Mouse (Mus musculus): ENCODE data around the gene Hapln4. TPM values are rescaled to one million over a fixed set of nuclear protein-coding genes. Genes with fewer than 3 reads are reported as not detected.

The Hapln4 gene
- polyA plus RNA-seq, 1 experiment from 2014 or later, result 0.28 TPM

DNA sequence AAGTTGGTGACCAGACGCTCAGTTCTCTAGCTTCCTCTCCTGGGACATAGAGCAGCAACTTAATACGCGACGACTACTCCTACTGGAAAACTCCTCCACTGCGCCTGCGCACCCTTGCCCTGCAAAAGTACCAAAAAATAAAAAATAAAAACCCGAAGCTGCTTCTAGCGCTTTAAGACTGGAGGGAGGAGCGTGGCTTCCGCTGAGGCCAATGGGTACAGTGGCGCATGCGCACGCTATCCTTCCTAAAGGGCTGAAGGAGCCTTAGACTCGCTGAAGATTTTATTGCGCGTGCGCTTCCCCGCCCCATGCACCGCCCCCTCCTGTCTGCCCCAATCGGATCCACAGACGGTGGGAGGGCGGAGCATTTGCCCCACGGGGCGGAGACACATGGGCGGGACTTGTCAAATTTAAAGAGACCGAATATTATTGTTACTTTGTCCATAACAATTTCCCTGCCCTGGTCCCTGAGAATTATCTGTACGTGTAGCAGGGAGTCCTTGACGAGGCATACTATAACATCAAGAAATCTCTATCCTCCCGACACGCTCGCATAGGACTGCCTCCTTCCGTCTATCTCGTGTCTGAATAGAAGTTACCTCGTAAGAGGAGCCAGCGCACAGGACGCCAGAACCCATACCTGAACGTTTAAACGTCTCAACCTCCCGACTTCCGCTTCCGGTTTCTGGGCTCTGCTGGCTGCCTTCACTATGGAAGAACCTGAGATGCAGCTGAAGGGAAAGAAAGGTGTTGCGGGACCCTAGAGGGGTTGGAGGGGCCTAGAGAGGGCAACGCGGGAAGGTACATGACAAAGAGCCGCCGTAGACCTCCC, 56.0 kb downstream of the Hapln4 start, which contains the start of the genes Rfxank, Borcs8 and Mef2b:
Gene Rfxank, minus strand, starts transcription at position 129 of the 832 bp plus-strand sequence.
Gene Borcs8, plus strand, starts transcription at position 474 of the 832 bp plus-strand sequence.
Gene Mef2b, plus strand, starts transcription at position 686 of the 832 bp plus-strand sequence.
- H3K4me3 ChIP-seq (ENCODE audit: low read depth, low read length), result peak within 1 kb of the TSS; percentile 71
- peak; percentile 100 for DNase-seq (ENCODE audit: low spot score)
- H3K9ac ChIP-seq (ENCODE audit: low read length), result peak within 1 kb of the TSS; percentile 79
- no peaks in the 10 kb centered on the region for H3K9me3 ChIP-seq (replicated peaks; ENCODE audit: control insufficient read depth, low read length)
- no peaks in the 10 kb centered on the region for H3K27me3 ChIP-seq (replicated peaks; ENCODE audit: control insufficient read depth, insufficient read depth, low read length)
- peaks cover 18% of the 10 kb centered on the region for H3K4me1 ChIP-seq (ENCODE audit: control insufficient read depth, insufficient read depth, low read length)
- under 1% methylated on average over 46 of the region's 46 CpGs for WGBS
- peaks cover 46% of the 10 kb centered on the region for H3K36me3 ChIP-seq (ENCODE audit: control insufficient read depth, insufficient read depth, low read length)
- ATAC-seq, result peak; percentile 98
- peak within 1 kb of the TSS; percentile 67 for H3K4me2 ChIP-seq (ENCODE audit: low read length)
- H3K27ac ChIP-seq (ENCODE audit: low read depth, low read length), result peak within 1 kb of the TSS; percentile 80

DNA sequence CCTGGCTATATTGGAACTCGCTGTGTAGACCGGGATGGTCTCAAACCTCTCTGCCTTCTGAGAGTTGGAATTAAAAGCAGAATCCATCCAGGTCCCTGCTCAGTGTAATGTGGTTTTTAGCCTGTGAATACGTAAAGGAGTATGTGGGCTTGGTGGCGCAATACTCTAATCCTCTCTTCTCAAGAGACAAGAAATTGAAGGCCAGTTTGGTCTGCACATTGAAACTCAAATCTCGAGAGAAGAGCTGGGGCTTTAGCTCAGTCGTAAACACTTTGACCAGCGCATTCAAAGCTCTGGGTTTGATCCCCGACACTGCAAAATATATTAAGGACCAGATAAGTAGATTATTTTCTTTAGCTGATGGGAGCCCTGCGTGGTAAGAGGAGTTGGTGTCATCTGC, 56.7 kb downstream of the Hapln4 start:
- Histone ChIP-seq H3K27ac (ENCODE audit: low read depth, low read length) (peak overlapping the region; percentile 80), H3K4me2 (ENCODE audit: low read length) (peak overlapping the region; percentile 67), H3K9ac (ENCODE audit: low read length) (peak overlapping the region; percentile 79), H3K36me3 (ENCODE audit: control insufficient read depth, insufficient read depth, low read length) (peaks cover 46% of the 10 kb centered on the region), H3K4me1 (ENCODE audit: control insufficient read depth, insufficient read depth, low read length) (peaks cover 18% of the 10 kb centered on the region), H3K4me3 (ENCODE audit: low read depth, low read length) (peak overlapping the region; percentile 71), H3K27me3 (replicated peaks; ENCODE audit: control insufficient read depth, insufficient read depth, low read length) (no peaks in the 10 kb centered on the region), H3K9me3 (replicated peaks; ENCODE audit: control insufficient read depth, low read length) (no peaks in the 10 kb centered on the region)
- ATAC-seq (no peak), DNase-seq (ENCODE audit: low spot score) (no peak)
- 12% methylated on average over 9 of the region's 9 CpGs for WGBS

Small RNA genes lying within 50 kb of the gene (microRNA-seq; reads per million reads assigned to microRNA genes)
- 3.6 reads per million, percentile 20 among the genes with 10 or more reads in this experiment for gene Mir7066

Other genes with a start within 250 kb of the Hapln4 start
- gene Cilp2, start 195.8 kb upstream of the Hapln4 start, polyA plus RNA-seq (2014; fragmentation: Nextera tagmentation; extraction: Ambion mirVana), result 2.0 and 2.6 TPM in 2 replicates
- 2.5 and 3.1 TPM in 2 replicates for gene Tssk6, start 181.3 kb upstream of the Hapln4 start, polyA plus RNA-seq (2014; fragmentation: Nextera tagmentation; extraction: Ambion mirVana)
- 180 and 216 TPM in 2 replicates for gene Ndufa13, start 180.9 kb upstream of the Hapln4 start, polyA plus RNA-seq (2014; fragmentation: Nextera tagmentation; extraction: Ambion mirVana)
- 9.9 and 10.0 TPM in 2 replicates for gene Yjefn3, start 180.7 kb upstream of the Hapln4 start, polyA plus RNA-seq (2014; fragmentation: Nextera tagmentation; extraction: Ambion mirVana)
- gene Gatad2a, start 87.1 kb upstream of the Hapln4 start, polyA plus RNA-seq (2014; fragmentation: Nextera tagmentation; extraction: Ambion mirVana), result 28.8 and 30.5 TPM in 2 replicates
- gene Mau2, start 40.7 kb upstream of the Hapln4 start, polyA plus RNA-seq (2014; fragmentation: Nextera tagmentation; extraction: Ambion mirVana), result 67.4 and 78.1 TPM in 2 replicates
- gene Sugp1, start 40.6 kb upstream of the Hapln4 start, polyA plus RNA-seq (2014; fragmentation: Nextera tagmentation; extraction: Ambion mirVana), result 43.5 and 45.5 TPM in 2 replicates
- 0.11 and 0.73 TPM in 2 replicates for gene Tm6sf2, start 10.5 kb upstream of the Hapln4 start, polyA plus RNA-seq (2014; fragmentation: Nextera tagmentation; extraction: Ambion mirVana)
- 75.4 and 94.1 TPM in 2 replicates for gene Ncan, start 37.4 kb downstream of the Hapln4 start, polyA plus RNA-seq (2014; fragmentation: Nextera tagmentation; extraction: Ambion mirVana)
- 41.4 and 46.0 TPM in 2 replicates for gene Nr2c2ap, start 47.9 kb downstream of the Hapln4 start, polyA plus RNA-seq (2014; fragmentation: Nextera tagmentation; extraction: Ambion mirVana)
- gene Rfxank, start 55.7 kb downstream of the Hapln4 start, polyA plus RNA-seq (2014; fragmentation: Nextera tagmentation; extraction: Ambion mirVana), result 8.7 and 9.2 TPM in 2 replicates
- gene Borcs8, start 56.0 kb downstream of the Hapln4 start, polyA plus RNA-seq (2014; fragmentation: Nextera tagmentation; extraction: Ambion mirVana), result 66.2 and 76.7 TPM in 2 replicates
- 0.30 and 0.77 TPM in 2 replicates for gene Mef2b, start 56.3 kb downstream of the Hapln4 start, polyA plus RNA-seq (2014; fragmentation: Nextera tagmentation; extraction: Ambion mirVana)
- gene Tmem161a, start 88.9 kb downstream of the Hapln4 start, polyA plus RNA-seq (2014; fragmentation: Nextera tagmentation; extraction: Ambion mirVana), result 36.7 and 40.8 TPM in 2 replicates
- 2.3 and 3.3 TPM in 2 replicates for gene Slc25a42, start 128.8 kb downstream of the Hapln4 start, polyA plus RNA-seq (2014; fragmentation: Nextera tagmentation; extraction: Ambion mirVana)
- 55.6 and 71.5 TPM in 2 replicates for gene Sugp2, start 150.8 kb downstream of the Hapln4 start, polyA plus RNA-seq (2014; fragmentation: Nextera tagmentation; extraction: Ambion mirVana)
- 79.2 and 96.7 TPM in 2 replicates for gene Armc6, start 151.0 kb downstream of the Hapln4 start, polyA plus RNA-seq (2014; fragmentation: Nextera tagmentation; extraction: Ambion mirVana)
- gene Homer3, start 199.4 kb downstream of the Hapln4 start, polyA plus RNA-seq (2014; fragmentation: Nextera tagmentation; extraction: Ambion mirVana), result 31.5 and 42.8 TPM in 2 replicates
- 51.5 and 52.3 TPM in 2 replicates for gene Ddx49, start 219.0 kb downstream of the Hapln4 start, polyA plus RNA-seq (2014; fragmentation: Nextera tagmentation; extraction: Ambion mirVana)
- gene Cope, start 219.1 kb downstream of the Hapln4 start, polyA plus RNA-seq (2014; fragmentation: Nextera tagmentation; extraction: Ambion mirVana), result 305 and 332 TPM in 2 replicates
- 20.8 and 27.6 TPM in 2 replicates for gene Cers1, start 232.3 kb downstream of the Hapln4 start, polyA plus RNA-seq (2014; fragmentation: Nextera tagmentation; extraction: Ambion mirVana)
- 2.1 and 4.2 TPM in 2 replicates for gene Gdf1, start 246.4 kb downstream of the Hapln4 start, polyA plus RNA-seq (2014; fragmentation: Nextera tagmentation; extraction: Ambion mirVana)